Mouse (Mus musculus) small intestine, adult 2 months (tissue): ENCODE measurements around the gene Mthfsd. TPM values are rescaled to one million over a fixed set of nuclear protein-coding genes. Genes with fewer than 3 reads are reported as not detected.

Experiments used
- H3K27ac ChIP-seq: fragments of 200-500 bp; 2 replicates; pipeline ENCODE4 v1.5.1; 2012; ENCODE audit warnings: low read depth, low read length, control low read depth, inconsistent platforms; ENCODE audit not compliant: insufficient read depth
- H3K27me3 ChIP-seq: fragments of 200-500 bp; 2 replicates; pipeline ENCODE4 v1.6.1; 2012; ENCODE audit warnings: mild to moderate bottlenecking, moderate library complexity, low read length, inconsistent platforms; ENCODE audit not compliant: control insufficient read depth, insufficient read depth
- H3K36me3 ChIP-seq: fragments of 200-500 bp; 2 replicates; pipeline ENCODE4 v1.6.1; 2012; ENCODE audit warnings: mild to moderate bottlenecking, low read length, control low read depth, inconsistent platforms; ENCODE audit not compliant: control insufficient read depth, insufficient read depth
- H3K4me1 ChIP-seq: fragments of 200-500 bp; 2 replicates; pipeline ENCODE4 v1.6.1; 2012; ENCODE audit warnings: low read length, inconsistent platforms, mixed read lengths; ENCODE audit not compliant: control insufficient read depth, insufficient read depth, insufficient read length
- H3K4me3 ChIP-seq: fragments of 200-500 bp; 2 replicates; pipeline ENCODE4 v1.5.1; 2012; ENCODE audit warnings: low read depth, mild to moderate bottlenecking, control low read depth, inconsistent platforms, low read length, moderate library complexity
- CTCF ChIP-seq: fragments of 200-500 bp; IDR thresholded peaks from 2 replicates; pipeline ENCODE4 v1.5.1; 2012; ENCODE audit warnings: low read depth, mild to moderate bottlenecking, control low read depth, inconsistent platforms, low read length, moderate library complexity, mixed read lengths; ENCODE audit not compliant: insufficient replicate concordance, insufficient read length; ENCODE audit errors: extremely low read depth
- POLR2A ChIP-seq: fragments of 200-500 bp; IDR thresholded peaks from 2 replicates; pipeline ENCODE4 v1.6.1; 2012; ENCODE audit warnings: low read depth, mild to moderate bottlenecking, control low read depth, inconsistent platforms, low read length, moderate library complexity
- WGBS: fragments of 180-500 bp; shearing (Covaris S2); methylation state at CpG from one replicate; pipeline ENCODE4 v1.1.7; 2018; 5-methylcytosine and 5-hydroxymethylcytosine counted together
- polyA plus RNA-seq: library from polyadenylated mRNA; depleted of rRNA; stranded (reverse); fragments of >200 nt; gene quantifications from 2 replicates; pipeline ENCODE4 v1.2.3, GENCODE M21; 2012

Mthfsd gene
- polyA plus RNA-seq, 1 experiment: 23.4 TPM

- H3K27me3 ChIP-seq: peaks cover 47% of the 10 kb centered on the region
- H3K4me3 ChIP-seq: peak overlapping the region; percentile 4; the same call in 1 of the 2 replicates
- H3K36me3 ChIP-seq: no peaks in the 10 kb centered on the region
- TF ChIP-seq POLR2A: no peak
- TF ChIP-seq CTCF: no peak
- H3K27ac ChIP-seq: peak overlapping the region; percentile 28
- 9% methylated on average over 13 of the region's 13 CpGs for WGBS
- H3K4me1 ChIP-seq: no peaks in the 10 kb centered on the region; the same call in 1 of the 2 replicates
These were observed 32.3 kb downstream of the Mthfsd start for GRCm38 (mm10) chr8:121075936-121076335.

DNA sequence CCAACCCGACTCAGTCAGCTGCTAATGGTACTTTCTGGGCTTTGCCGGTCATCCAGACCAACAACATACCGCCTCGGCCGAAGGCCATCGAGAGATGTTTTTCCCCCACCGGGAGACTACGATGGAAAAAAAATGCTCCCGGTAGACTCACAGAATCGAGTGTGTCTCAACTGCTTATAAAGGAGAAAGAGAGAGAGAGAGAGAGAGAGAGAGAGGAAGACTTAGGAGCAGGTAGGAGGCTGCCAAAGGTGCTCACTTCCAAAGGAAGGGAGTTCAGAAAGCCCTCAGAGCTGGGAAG is 33.4 kb downstream of the Mthfsd start:
- H3K27ac ChIP-seq: peak overlapping the region; percentile 50
- H3K36me3 ChIP-seq: no peaks in the 10 kb centered on the region
- WGBS: 9% methylated on average over 10 of the region's 10 CpGs
- H3K4me3 ChIP-seq: peak overlapping the region; percentile 26; the same call in 1 of the 2 replicates
- no peak for TF ChIP-seq POLR2A
- no peak for TF ChIP-seq CTCF
- peaks cover 41% of the 10 kb centered on the region for H3K27me3 ChIP-seq
- H3K4me1 ChIP-seq: no peaks in the 10 kb centered on the region; the same call in 1 of the 2 replicates

DNA sequence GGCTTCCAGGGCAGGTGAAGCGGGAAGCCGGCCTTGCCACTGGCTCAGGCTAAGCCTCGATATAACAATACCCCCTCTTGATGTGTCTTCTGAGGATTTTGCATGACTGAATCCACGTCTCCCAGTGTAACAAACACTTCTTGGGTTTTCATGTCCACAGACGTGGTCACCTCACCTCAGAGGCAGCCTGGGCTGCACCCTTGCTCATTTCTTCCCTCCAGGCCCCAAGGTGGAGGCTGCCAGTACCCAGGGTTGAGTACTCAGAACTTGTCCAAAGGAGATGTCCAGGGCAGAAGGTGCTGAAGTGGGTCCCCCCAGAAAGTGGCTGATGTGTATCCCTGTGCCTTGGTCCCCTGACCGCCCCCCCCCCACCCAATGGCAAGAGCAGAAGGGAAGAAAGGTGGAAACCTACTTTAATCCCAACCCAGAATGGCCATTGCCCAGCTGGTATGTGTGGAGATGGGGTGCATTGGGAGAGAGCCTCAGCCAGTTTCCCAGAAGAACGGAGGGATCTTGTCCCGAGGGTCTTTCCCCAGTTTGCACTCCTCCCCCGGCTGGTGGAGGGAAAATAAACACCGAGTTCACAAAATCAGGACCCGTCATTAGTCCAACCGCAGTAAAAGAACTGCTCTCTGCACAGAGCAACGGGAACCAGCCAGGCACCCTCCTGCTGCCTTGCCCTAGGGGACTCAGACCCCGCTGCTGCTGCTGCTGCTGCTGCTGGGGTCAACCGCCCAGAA is 33.9 kb downstream of the Mthfsd start:
- Histone ChIP-seq H3K36me3 (no peaks in the 10 kb centered on the region), H3K27me3 (peaks cover 36% of the 10 kb centered on the region), H3K27ac (peak overlapping the region; percentile 50), H3K4me3 (peak overlapping the region; percentile 46; the same call in 1 of the 2 replicates), H3K4me1 (no peaks in the 10 kb centered on the region; the same call in 1 of the 2 replicates)
- 12% methylated on average over 15 of the region's 15 CpGs for WGBS
- TF ChIP-seq CTCF (no peak), POLR2A (no peak)

DNA sequence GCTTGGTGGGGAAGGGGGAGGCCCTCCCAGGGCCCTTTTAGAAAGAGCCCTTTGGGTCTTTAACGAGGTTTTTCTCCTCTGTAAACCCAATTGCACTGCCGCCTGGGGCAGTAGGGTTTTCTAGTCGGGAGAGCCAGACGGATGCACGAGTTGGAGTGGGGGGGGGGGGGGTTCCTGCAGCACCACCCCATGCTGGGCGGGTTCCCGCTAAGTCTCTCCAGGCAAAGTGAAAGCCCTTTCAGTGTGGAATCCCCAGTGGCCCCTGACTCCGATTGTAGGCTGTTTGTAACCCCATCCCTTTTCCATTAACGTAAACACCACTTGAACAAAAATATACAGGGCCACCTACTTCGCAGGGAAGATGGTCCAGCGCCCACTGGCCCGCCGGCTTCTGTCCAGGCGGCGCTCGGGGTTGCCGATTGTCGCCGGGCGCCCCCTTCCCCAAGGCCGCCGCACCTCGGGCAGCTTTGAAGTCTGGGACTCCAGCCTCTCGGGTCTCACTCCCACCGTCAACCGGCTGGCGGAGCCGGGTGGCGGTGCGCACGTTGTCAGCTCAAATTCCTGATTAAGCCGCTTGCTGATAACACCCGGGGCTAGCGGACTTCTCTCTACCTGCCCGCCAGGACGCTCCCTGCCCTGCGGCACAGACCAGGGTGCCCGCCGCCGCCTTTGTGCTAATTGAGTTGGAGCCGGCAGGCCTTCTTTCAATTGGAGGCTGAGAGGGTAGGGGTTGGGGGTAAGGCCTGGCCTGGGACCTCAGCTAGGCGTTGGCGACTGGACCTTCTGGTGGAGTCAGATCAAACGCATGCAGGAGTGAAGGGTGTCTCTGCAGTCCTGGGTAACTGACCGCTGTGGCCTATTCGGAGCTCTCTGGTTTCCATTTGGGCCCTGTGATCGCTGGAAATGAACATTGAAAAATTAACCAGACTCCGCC is 34.8 kb downstream of the Mthfsd start:
- WGBS: 4% methylated on average over 48 of the region's 48 CpGs
- Histone ChIP-seq H3K4me1 (no peaks in the 10 kb centered on the region; the same call in 1 of the 2 replicates), H3K27me3 (peaks cover 33% of the 10 kb centered on the region), H3K4me3 (peak overlapping the region; percentile 46), H3K36me3 (no peaks in the 10 kb centered on the region), H3K27ac (peak overlapping the region; percentile 50)
- TF ChIP-seq CTCF: no peak
- TF ChIP-seq POLR2A: no peak

DNA sequence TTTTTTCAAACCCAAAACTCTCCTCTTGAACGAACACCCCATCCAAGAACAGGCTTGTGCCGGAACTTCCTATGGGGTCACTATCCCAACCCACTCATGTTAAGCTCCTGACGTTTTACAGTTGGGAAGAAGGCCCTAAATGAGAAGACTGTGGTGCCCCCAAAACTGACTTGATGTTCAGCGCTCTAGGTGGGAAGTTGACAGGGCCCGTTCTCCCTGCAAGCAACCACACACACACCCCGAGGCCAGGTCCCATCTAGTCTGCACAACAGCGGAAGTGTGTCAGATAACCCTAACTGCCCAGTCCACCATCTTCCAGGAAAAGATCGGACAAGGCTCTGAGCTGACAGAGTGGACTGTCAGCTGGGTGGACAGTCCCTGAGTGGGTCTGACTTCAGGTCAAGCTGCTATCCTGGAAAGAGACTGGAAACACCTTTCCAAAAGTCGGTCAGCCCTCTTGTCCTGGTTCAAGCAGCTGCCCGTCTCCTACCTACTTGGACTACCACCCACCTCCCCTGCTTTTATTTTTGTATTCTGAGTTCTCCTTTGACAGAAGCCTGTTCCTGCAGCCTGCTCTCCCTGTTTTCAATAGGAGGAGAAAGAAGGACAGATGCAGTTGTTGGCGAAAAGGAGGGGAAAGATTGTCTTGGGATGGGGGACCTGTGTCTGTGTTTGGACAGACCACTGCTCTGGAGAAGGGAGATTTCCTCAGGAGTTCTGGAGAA is 35.6 kb downstream of the Mthfsd start:
- no peak for TF ChIP-seq CTCF
- no peak for TF ChIP-seq POLR2A
- Histone ChIP-seq H3K4me3 (no peak overlapping the region), H3K27me3 (peaks cover 33% of the 10 kb centered on the region), H3K36me3 (no peaks in the 10 kb centered on the region), H3K4me1 (no peaks in the 10 kb centered on the region; the same call in 1 of the 2 replicates), H3K27ac (peak overlapping the region; percentile 46; the same call in 1 of the 2 replicates)
- 45% methylated on average over 11 of the region's 11 CpGs for WGBS

GRCm38 (mm10) chr8:121071454-121071853 is 36.7 kb downstream of the Mthfsd start:
- WGBS: 11% methylated on average over 12 of the region's 12 CpGs
- Histone ChIP-seq H3K4me3 (no peak overlapping the region), H3K27ac (peak overlapping the region; percentile 12), H3K36me3 (no peaks in the 10 kb centered on the region), H3K4me1 (no peaks in the 10 kb centered on the region; the same call in 1 of the 2 replicates), H3K27me3 (peaks cover 33% of the 10 kb centered on the region)
- TF ChIP-seq CTCF (no peak), POLR2A (no peak)
